Mouse (Mus musculus) layer of hippocampus, adult 9-10 months (tissue): ENCODE measurements around the gene Tmeff2.

Source experiments
- DNase-seq: peaks from one replicate; pipeline ENCODE4 v3.0.0; 2022; ENCODE audit warnings: low spot score

Gene Tmeff2

GRCm38 (mm10) chr1:51106401-51106920 lies 206.0 kb downstream of the Tmeff2 start:
- DNase-seq, result no peak

DNA sequence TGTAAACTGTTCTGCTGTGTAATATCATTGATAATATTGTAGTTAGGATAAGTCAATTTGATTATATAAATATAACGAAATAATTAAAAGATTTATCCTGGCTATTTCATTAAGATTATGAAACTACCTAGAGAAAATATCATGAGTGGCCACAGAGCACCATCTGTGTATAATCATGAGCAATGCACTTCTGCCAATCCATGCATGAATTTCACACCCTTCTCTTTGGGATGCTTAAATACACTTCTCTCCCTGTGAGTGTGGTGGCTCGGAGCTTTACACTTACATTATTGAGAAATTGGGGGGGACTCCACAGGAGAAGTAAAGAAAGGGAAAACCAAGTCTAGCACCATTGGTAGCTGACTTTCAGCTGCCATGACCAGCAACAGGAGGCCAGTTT lies 206.9 kb downstream of the Tmeff2 start:
- DNase-seq, result no peak

GRCm38 (mm10) chr1:51114721-51115120 lies 214.3 kb downstream of the Tmeff2 start:
- no peak for DNase-seq

GRCm38 (mm10) chr1:51115761-51116160 lies 215.3 kb downstream of the Tmeff2 start:
- DNase-seq, result no peak

DNA sequence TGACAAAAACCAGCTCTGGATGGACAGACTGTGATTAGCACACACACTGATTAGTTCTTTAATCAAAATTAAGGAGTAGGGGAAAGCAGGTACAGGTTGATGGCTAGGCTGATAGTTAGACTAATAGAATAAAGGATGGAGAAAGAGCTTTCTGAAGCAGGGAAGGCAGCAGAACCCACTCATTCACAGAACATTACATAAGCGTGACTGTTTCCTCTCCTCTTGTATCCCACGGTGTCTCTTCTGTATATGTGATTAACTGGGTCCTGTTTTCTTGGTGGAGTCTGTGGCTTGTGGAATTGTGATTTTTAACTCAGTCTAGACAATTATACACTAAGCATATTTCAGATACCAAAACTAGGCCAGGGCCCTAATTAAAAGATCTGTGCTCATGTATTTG lies 217.4 kb downstream of the Tmeff2 start:
- no peak for DNase-seq

GRCm38 (mm10) chr1:51125671-51126424 lies 225.4 kb downstream of the Tmeff2 start:
- DNase-seq, result no peak

DNA sequence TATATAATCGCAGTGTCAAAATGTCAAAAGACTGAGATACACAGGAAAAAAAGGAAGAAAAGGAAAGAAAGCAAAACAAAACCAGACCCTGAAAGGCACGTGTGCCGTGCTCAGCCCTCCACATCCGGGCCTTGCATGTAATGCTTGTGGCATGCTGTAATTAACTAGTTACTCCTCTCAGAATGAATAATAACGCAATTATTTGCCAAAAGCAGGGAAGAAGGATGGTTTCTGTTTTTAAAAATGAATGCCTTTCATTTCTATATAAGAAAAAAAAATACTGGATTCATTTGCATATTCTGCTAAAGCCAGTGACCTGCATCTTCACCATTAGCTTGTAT lies 225.9 kb downstream of the Tmeff2 start:
- DNase-seq, result no peak

DNA sequence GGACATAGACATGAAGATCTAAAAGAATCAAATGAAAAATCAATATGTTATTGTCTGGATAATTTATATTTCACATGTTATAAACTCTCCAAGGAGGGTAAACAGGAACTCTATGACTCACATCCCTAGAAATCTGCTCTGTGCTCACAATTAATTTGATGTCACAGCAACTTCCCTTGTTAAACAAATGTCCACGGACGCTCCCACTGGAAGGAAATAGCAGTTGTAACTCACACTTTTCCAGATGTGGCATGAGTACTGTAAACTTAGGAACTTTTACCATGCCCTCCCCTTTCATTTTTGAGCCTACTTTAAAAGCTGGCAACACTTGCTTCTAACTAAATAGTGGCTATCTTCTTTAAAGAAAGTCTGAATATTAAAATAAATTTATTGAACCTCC lies 236.3 kb downstream of the Tmeff2 start:
- no peak for DNase-seq

- no peak for DNase-seq
Observed at GRCm38 (mm10) chr1:51139605-51140004, 239.2 kb downstream of the Tmeff2 start.

DNA sequence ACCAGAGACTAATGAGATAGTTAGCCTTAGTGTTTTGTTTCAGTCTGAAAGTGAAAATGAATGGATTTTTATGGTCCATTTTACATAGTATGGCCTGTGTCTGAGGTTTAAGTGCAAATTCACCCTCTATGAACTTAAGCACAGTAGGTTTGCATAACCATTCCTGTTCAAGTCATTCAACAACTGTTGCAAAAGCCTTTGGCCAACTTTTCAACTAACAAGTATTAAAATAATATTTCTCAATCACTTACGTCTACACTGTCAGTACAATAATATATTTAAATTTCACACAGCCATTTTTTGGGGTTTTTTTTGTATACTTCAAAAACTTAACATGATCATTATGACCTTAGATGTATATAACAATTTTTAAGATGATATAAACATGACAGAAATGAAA lies 240.9 kb downstream of the Tmeff2 start:
- no peak for DNase-seq

GRCm38 (mm10) chr1:51142729-51143128 lies 242.3 kb downstream of the Tmeff2 start:
- DNase-seq, result no peak

DNA sequence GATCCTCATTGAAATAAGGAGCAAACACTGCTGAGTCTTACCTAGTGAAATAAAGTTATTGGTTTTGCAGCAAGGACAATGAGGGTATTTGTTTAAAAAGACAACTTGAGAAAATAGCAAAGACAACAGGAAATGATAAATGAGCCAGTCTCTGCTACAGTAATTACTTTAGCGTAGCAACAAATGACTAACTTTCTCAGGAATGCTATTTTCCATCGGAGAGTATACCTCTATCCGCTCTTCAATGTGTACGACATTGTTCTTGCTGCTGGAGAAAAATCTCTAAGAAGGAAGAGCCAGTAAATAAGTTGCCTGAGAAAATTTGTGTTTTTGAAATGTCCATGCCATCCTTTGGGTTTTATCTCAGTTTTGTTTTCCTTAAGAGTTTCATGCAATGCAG lies 245.2 kb downstream of the Tmeff2 start:
- no peak for DNase-seq

DNA sequence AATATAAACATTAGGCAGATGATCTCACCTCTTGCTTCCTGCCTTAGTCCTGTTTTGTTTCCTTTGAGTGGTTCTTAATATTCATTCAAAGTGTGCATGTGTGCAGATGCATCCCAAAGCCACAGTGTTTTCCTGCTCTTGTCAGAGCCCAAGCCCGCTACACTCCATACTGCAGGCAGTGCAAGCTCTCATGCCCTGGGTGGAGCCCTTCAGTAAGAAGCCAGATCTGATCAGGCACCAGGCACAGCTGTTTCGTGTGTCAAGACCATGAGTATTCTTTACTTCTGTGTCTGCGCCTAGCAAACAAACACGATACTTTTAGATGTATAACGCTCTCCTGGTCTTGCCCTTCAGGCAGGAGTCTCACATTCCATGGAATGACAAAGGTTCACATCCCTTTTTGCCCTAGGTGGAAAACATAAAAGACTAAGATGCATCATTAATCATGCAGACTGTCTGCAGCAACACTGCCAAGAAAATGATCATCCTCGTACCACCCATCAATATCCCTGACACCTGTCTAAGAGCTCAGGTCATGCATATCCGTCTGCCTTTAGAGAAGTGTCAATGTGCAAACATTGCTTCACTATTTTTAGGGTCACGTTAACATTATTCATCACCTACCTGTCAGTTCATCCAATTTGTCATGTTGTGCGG lies 248.2 kb downstream of the Tmeff2 start:
- no peak for DNase-seq

DNA sequence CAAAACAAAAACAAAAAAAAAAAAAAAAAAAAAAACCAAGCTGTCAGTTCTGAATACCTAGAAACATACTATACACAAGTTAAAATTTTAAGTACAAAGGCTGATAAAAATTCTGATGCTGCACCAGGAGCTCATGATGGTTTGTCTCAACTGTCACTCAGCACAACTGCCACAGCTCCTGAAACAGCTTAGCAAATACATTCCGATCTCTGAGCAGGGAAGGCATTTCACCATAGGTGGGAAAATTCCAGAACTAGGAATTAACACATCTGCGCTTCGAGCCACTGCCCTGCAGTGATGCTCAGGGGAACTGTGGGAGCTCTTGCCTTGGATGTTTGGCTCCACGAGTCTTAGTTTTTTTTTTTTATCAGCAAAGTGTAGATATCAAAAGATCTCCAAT lies 249.0 kb downstream of the Tmeff2 start:
- DNase-seq, result no peak

DNA sequence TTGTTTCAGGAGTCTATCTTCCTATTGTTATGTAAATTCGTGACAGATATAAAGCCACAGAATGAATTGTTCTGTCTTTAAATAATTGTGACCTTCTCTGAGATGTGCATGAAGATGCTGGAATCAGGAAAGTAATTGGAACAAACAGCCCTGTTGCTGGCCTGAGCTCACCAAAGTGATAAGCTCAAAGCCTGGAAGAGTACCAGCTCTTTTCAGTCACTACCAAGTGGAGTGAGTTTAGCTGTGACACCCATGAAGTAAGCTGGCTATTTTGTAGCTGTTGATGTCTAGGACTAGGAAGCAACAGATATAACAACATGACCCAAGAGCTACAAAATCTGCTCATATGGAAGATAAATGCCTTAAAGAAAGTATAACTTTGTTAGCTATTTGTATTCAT lies 249.4 kb downstream of the Tmeff2 start:
- no peak for DNase-seq

DNA sequence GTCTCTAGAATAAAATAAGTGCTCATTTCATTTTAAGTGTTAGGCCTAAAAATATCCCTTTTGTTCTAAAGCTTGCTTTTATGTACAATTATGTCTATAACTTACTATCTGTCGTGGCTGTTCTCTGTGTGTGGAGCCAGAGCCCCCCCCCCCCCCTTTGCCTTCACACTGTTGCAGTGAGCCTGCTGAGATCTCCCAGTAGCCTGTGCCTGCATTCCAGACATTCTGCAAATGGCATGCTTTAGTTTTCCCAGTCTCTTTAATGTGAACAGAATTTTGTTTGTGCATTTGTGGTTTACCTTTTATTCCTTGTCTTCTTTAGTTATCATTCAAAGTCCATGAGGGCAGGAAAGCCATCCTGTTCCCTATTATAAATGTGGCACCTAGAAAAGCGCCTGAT lies 251.6 kb downstream of the Tmeff2 start:
- no peak for DNase-seq

- no peak for DNase-seq
Observed at GRCm38 (mm10) chr1:51152856-51153255, 252.4 kb downstream of the Tmeff2 start.

- DNase-seq, result no peak
Observed at GRCm38 (mm10) chr1:51184276-51184675, 283.8 kb downstream of the Tmeff2 start.

DNA sequence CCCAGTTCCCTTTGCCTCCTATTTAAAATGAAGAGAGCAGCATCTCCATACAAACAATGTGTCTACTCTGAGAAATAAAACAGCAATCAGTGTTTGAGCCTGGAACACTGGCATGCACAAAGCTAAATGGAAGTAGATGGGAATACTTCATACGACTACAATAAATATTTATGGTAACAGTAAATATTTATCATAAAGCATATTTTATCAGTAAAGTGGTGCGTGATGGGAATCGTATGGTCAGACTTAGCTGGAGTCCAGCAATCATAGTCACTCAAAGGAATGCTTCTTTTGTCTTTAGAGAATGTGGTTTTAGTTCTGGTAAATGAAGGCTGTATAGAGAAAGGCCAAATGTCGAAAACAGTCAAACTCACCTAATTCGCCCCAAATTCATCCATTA lies 288.6 kb downstream of the Tmeff2 start:
- no peak for DNase-seq

DNA sequence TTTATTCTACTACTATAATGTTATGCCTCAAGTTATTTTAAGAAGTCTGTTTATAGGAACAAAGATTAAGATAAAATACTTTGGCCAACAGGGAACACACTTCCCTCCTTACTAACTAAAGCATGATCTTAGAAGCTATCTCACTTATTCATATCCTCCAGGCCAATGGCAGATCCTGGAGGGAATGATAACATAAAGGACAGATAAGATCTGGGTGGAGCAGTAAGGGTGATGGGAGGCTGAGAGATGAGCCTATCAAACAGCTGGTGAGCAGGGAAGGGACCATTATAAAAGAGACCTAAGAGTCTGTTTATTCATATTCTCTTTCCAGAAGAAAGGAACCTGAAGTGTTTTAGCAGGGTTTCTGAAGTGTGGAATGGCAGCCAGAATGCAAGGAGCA lies 290.8 kb downstream of the Tmeff2 start:
- DNase-seq, result no peak

DNA sequence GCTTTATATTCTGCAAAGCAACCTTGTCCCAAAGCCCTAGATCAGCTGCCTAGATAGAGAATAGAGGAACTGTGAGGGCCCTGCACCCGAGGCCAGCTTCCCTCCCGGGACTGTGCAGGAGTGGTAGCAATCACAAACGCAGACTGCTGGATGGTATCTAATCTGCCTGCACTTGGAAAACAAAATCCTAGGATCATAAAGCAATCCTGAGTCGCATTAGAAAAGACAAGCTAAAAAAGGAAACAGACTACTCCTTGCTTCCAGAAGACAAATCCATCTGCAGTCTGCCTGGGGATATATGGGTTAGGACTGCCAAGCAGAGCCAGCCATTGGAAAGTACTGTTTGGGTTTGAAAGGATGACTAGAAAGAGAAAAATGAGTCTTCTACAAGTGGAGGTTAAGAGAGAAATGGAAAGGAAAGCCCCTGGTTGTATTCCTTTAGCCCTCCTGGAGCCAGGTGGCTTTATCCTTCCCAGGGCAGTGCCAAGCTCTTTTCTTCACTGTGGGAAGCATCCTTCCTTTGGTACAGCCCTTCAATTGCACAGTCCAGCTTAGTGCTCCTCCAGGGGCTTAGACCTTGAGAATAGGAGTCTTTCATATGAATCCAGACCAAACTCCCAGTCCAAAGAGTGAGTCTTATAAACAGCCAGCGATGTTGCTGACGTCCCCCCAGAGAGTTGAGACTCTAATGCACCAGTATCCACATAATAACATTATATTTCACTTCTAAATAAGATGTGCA lies 291.6 kb downstream of the Tmeff2 start:
- peak; percentile 17 for DNase-seq

DNA sequence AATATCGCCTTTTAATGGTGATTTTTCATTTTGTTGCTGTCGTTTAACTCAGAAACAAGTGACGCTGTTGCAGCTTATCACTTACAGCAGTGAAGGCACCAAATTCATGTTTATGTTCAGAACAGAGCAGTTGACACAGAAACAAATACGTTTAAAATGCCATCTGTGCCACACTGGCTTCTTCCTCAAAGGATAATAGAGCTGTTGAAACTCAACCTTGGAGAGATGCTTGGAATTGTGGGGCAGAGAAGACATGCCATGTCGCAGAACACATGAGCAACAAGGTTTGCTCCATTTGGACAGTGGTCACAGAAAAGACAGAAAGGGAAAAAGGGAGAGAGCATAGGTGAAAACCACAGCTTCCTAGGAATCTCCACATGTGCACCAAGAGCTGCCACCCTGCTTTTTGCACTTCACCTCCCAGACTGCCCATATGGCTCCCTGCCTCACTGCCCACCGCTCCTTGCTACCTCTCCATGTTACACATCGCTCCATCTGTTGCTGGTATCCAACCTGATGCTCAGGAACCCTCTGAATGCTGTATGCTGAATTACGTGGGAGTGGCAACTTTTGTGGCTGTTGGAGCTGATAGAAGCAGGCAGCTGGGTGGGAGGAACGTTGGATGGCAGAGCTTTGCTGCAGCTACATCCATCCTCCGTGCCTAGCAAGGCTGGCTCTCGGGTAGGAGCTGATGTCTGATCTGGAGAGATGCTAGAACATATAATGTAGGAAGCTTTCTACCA lies 298.8 kb downstream of the Tmeff2 start:
- peak; percentile 70 for DNase-seq
